Mouse (Mus musculus) lung, embryonic 14.5 days (tissue): ENCODE data around the gene E2f3. TPM values are rescaled to one million over a fixed set of nuclear protein-coding genes. Genes with fewer than 3 reads are reported as not detected.

ENCODE experiments used
- ATAC-seq: fragments of 200-750 bp; cut with Nextera tagmentation; 2 replicates; pipeline ENCODE4 v1.8.0; 2017; ENCODE audit warnings: mild to moderate bottlenecking, moderate TSS enrichment, moderate library complexity; ENCODE audit not compliant: insufficient read depth
- DNase-seq: peaks from one replicate; pipeline ENCODE4 v3.0.0-alpha.2; 2015
- H3K27ac ChIP-seq: fragments of 300-500 bp; sonication (generic); 2 replicates; pipeline ENCODE4 v1.5.1; 2014; ENCODE audit warnings: low read depth, mild to moderate bottlenecking, moderate library complexity
- H3K27me3 ChIP-seq: fragments of 300-500 bp; sonication (generic); 2 replicates; pipeline ENCODE4 v1.6.1; 2014; ENCODE audit warnings: low read length, control low read depth; ENCODE audit not compliant: insufficient read depth
- H3K36me3 ChIP-seq: fragments of 300-500 bp; sonication (generic); 2 replicates; pipeline ENCODE4 v1.6.1; 2014; ENCODE audit warnings: control low read depth; ENCODE audit not compliant: insufficient read depth
- H3K4me1 ChIP-seq: fragments of 300-500 bp; sonication (generic); 2 replicates; pipeline ENCODE4 v1.6.1; 2014; ENCODE audit warnings: antibody characterized with exemption, control low read depth; ENCODE audit not compliant: insufficient read depth
- H3K4me2 ChIP-seq: fragments of 300-500 bp; sonication (generic); 2 replicates; pipeline ENCODE4 v1.6.1; 2014; ENCODE audit warnings: mild to moderate bottlenecking
- H3K4me3 ChIP-seq: fragments of 300-500 bp; sonication (generic); 2 replicates; pipeline ENCODE4 v1.5.1; 2014; ENCODE audit warnings: low read depth, low read length
- H3K9ac ChIP-seq: fragments of 300-500 bp; sonication (generic); 2 replicates; pipeline ENCODE4 v1.6.1; 2014
- H3K9me3 ChIP-seq: fragments of 300-500 bp; sonication (generic); 2 replicates; pipeline ENCODE4 v1.6.1; 2016; ENCODE audit warnings: low read depth, low read length, control low read depth
- CTCF ChIP-seq: IDR thresholded peaks from 2 replicates; pipeline ENCODE4 v1.5.1; 2016; ENCODE audit warnings: antibody characterized with exemption, low read depth
- WGBS: fragments of 180-500 bp; shearing (Covaris S2); extraction: QIAGEN DNeasy Blood & Tissue Kit; methylation state at CpG from one replicate; pipeline ENCODE4 v1.1.7; 2014; 5-methylcytosine and 5-hydroxymethylcytosine counted together
- polyA plus RNA-seq: library from polyadenylated mRNA; unstranded; fragments of >200 nt; fragmentation: Nextera tagmentation; extraction: Ambion mirVana; gene quantifications from 2 replicates; pipeline ENCODE4 v1.2.1, GENCODE M21; 2014

The E2f3 gene
- polyA plus RNA-seq, 1 experiment from 2014 or later = 18.3 TPM

DNA sequence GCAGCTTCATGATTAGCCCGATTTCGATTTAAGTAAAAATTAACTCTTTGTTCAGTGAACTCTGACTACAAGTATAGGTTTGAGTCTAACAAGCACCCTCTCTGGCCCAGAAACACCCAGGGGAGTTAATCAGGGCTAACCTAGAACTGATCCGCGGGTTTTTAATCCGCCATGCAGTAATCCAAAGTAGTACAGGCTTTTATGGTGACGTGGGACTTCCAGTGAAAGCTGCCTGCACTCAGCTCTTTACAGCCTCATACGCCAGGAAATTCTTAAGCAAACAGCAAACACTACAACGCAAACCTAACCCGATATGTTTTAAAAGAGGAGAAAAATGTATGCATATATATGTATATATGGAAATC is 875 bp upstream of the E2f3 start:
- Histone ChIP-seq H3K27ac (peak overlapping the region; percentile 39), H3K4me1 (no peaks in the 10 kb centered on the region), H3K4me3 (peak overlapping the region; percentile 89), H3K9me3 (no peaks in the 10 kb centered on the region), H3K36me3 (peaks cover 4% of the 10 kb centered on the region; the same call in 1 of the 2 replicates), H3K4me2 (peak overlapping the region; percentile 65), H3K27me3 (no peaks in the 10 kb centered on the region), H3K9ac (peak overlapping the region; percentile 46)
- 11% methylated on average over 9 of the region's 9 CpGs for WGBS
- TF ChIP-seq CTCF = no peak
- ATAC-seq (no peak), DNase-seq (peak; percentile 45)

DNA sequence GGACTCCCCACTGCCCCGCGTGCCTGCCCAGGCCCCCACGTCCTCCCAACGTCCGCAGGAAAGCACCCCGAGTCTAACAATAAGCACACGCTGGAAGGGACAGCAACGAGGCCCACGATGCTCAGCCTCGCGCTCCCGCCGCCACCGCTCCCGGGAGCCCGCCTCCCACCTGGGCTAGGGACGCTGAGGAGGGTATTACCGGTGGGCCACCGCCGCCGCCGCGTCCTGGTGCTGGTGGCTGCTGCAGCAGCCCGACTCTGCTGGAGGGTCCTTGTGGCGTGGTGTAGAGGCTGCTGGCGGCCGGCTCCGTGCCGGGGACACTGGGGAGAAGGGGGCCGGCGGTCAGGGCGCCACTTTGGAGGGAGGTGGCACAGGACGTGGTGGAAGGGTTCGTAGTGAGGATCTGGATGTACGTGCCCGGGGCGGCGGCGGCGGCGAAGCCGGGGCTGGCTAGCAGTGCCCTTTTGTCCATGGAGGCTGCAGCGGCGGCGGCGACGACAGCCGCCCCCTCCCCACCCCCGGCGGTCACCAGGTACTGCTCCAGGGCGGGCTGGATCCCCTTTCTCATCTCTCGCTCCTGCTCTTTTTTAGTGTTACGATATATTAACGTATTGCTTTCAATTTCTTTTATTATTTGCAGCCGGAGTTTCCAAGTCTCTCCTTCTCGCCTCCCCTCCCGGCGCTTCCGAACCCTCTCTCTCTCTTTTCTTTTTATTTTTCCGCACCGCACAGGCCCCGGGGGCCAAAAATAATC is 585 bp downstream of the E2f3 start:
- ATAC-seq (peak; percentile 3), DNase-seq (peak; percentile 54)

DNA sequence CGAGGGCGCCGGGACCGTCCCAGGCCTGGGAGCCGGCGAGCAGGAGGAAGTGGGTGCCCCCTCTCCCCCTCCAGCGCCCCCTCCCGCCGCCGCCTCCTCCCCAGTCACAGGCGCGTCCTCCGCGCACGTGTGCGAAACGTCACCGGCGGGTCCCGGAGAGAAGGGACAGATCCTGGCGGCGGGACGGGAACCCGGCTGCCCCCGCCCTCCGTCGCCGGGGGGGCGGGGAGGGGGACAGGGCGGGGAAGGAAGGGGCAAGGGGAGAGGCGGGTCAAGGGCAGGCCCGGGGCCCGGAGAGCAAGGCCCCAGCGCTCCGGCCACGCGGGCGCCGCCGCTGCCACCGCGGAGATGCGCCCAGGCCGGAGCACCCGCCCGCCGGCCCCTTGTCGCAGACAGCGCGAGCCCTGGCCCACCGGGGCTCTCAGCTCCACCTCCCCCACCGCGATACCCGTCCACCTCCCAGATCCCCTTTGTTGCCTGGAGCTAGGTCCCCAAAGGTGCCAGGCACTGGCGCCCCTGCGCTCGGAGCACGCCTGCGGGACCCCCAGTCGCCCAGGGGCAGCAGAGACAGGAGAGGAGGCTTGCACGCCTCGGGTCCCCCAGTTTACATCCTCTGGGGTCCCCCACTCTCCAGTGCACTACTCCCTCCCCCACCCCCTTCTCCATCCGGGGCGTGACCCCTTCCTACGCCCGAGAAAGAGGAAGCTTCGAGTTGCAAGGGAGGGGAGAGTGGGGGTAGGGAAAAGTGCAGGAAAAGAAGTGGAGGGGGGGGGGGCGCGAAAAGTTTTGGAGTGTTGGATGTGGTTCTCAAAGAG is 1.4 kb downstream of the E2f3 start:
- under 1% methylated on average over 43 of the region's 69 CpGs for WGBS
- Histone ChIP-seq H3K36me3 (peaks cover 9% of the 10 kb centered on the region; the same call in 1 of the 2 replicates), H3K9me3 (no peaks in the 10 kb centered on the region), H3K4me3 (peak overlapping the region; percentile 89), H3K27me3 (no peaks in the 10 kb centered on the region), H3K9ac (peak overlapping the region; percentile 98), H3K4me1 (peaks cover 5% of the 10 kb centered on the region; the same call in 1 of the 2 replicates), H3K4me2 (peak overlapping the region; percentile 70), H3K27ac (peak overlapping the region; percentile 99)
- ATAC-seq (peak; percentile 43), DNase-seq (peak; percentile 90)
- TF ChIP-seq CTCF = peak; percentile 19; the same call in 1 of the 2 replicates

More for the DNA sequence above, 585 bp downstream of the E2f3 start:
- peaks cover 4% of the 10 kb centered on the region; the same call in 1 of the 2 replicates for H3K36me3 ChIP-seq
- under 1% methylated on average over 54 of the region's 62 CpGs for WGBS
- H3K27ac ChIP-seq = peak overlapping the region; percentile 99
- H3K4me3 ChIP-seq = peak overlapping the region; percentile 89
- no peak for TF ChIP-seq CTCF
- H3K9ac ChIP-seq = peak overlapping the region; percentile 98
- peak overlapping the region; percentile 70 for H3K4me2 ChIP-seq
- H3K9me3 ChIP-seq = no peaks in the 10 kb centered on the region
- peaks cover 5% of the 10 kb centered on the region; the same call in 1 of the 2 replicates for H3K4me1 ChIP-seq
- H3K27me3 ChIP-seq = no peaks in the 10 kb centered on the region

DNA sequence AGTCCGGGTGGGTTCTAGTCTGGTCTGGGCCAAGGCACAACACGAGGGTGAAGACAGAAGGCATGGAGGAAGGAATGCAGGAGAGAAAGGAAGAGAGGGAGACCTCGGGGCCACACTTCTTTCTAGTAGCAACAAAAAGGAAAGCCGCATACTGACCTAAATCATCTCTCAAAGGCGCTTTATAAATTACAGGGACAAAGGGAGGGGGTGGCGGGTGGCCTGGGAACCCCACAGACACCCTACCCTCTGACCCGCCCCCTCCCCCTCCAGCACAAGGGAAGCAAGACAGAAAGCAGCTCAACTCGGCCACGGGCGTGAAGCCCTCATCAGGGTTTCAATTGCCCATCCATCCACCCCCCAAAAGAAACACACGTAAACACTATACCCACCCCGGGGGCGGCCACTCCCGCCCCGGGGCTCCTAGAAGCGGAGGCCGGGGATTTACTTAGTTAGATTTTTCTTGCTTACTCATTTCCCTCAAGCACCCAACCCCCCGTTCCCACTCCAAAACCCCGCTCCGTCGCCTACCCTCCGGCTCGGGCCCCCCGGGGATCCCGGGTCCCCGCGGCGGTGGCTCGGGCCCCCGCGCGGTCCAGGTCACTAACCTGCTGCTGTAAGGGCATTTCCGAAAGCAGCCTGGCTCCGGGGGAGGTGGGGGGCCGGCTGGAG is 2.2 kb downstream of the E2f3 start:
- H3K9me3 ChIP-seq = no peaks in the 10 kb centered on the region
- 2% methylated on average over 35 of the region's 35 CpGs for WGBS
- DNase-seq (peak; percentile 46), ATAC-seq (no peak)
- no peak for TF ChIP-seq CTCF
- peak overlapping the region; percentile 98 for H3K9ac ChIP-seq
- peaks cover 5% of the 10 kb centered on the region; the same call in 1 of the 2 replicates for H3K4me1 ChIP-seq
- peak overlapping the region; percentile 70 for H3K4me2 ChIP-seq
- peaks cover 16% of the 10 kb centered on the region; the same call in 1 of the 2 replicates for H3K36me3 ChIP-seq
- no peaks in the 10 kb centered on the region for H3K27me3 ChIP-seq
- peak overlapping the region; percentile 99 for H3K27ac ChIP-seq
- peak overlapping the region; percentile 89 for H3K4me3 ChIP-seq

DNA sequence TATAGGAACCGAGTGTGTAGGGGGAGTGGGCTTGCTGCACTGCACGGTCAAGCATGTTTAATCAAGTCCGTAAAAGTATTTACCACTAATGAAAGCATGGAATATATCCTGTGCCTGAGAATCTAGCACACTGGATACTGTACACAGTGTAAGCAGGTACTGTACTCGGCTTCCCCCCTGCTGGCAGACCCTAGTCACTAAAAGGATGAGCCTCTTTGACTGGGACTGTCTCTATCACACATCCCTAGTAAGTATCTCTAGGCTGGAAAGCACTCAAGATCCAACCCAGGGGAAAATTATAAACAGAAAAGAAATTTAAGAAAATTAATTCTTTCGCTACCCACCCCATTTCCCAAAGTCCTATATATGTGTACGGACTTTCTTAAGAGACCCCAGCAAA is 2.8 kb downstream of the E2f3 start:
- WGBS = 10% methylated on average over 6 of the region's 6 CpGs
- TF ChIP-seq CTCF = peak; percentile 63
- no peaks in the 10 kb centered on the region for H3K27me3 ChIP-seq
- H3K4me1 ChIP-seq = peaks cover 5% of the 10 kb centered on the region; the same call in 1 of the 2 replicates
- peak overlapping the region; percentile 98 for H3K9ac ChIP-seq
- H3K4me2 ChIP-seq = peak overlapping the region; percentile 70
- H3K9me3 ChIP-seq = no peaks in the 10 kb centered on the region
- no peak for ATAC-seq
- H3K36me3 ChIP-seq = peaks cover 23% of the 10 kb centered on the region; the same call in 1 of the 2 replicates
- peak; percentile 69 for DNase-seq
- H3K27ac ChIP-seq = peak overlapping the region; percentile 99; the same call in 1 of the 2 replicates
- peak overlapping the region; percentile 89 for H3K4me3 ChIP-seq

DNA sequence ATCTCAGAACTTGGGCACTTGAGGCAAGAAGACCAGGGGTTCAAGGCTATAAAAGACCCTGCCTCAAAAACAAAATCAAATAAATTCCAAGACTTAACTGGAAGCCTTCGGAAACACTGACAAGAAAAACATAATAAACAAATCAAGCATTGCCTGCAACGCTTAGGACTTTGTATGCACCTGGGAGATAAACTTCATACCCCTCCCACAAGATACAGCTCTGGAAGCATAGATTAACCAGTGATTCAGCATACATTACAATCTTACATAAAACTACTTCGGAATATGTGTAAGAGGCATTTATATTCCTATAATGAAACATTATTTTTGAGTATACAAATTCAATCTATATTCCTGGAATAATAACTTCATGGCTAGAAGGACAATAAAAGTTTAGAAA is 3.5 kb downstream of the E2f3 start:
- no peak overlapping the region for H3K27ac ChIP-seq
- peak overlapping the region; percentile 23; the same call in 1 of the 2 replicates for H3K9ac ChIP-seq
- peaks cover 29% of the 10 kb centered on the region; the same call in 1 of the 2 replicates for H3K36me3 ChIP-seq
- WGBS = 43% methylated on average over 3 of the region's 3 CpGs
- no peaks in the 10 kb centered on the region for H3K27me3 ChIP-seq
- H3K4me1 ChIP-seq = peaks cover 5% of the 10 kb centered on the region; the same call in 1 of the 2 replicates
- DNase-seq (no peak), ATAC-seq (no peak)
- no peaks in the 10 kb centered on the region for H3K9me3 ChIP-seq
- peak overlapping the region; percentile 12; the same call in 1 of the 2 replicates for H3K4me3 ChIP-seq
- H3K4me2 ChIP-seq = peak overlapping the region; percentile 52
- TF ChIP-seq CTCF = no peak
